Mouse (Mus musculus) mouse trophoblast stem cell (cell line): Measurements from ENCODE around the gene Rprml.

Experiments
- in situ Hi-C, 2 experiments: fragments of 300-500 bp; cut with MseI, MboI; formaldehyde crosslinking; loops; 2 replicates in 1 of 2; 3 replicates in 1 of 2; pipeline ENCODE4 v1.15.1; 2025

Gene Rprml

DNA sequence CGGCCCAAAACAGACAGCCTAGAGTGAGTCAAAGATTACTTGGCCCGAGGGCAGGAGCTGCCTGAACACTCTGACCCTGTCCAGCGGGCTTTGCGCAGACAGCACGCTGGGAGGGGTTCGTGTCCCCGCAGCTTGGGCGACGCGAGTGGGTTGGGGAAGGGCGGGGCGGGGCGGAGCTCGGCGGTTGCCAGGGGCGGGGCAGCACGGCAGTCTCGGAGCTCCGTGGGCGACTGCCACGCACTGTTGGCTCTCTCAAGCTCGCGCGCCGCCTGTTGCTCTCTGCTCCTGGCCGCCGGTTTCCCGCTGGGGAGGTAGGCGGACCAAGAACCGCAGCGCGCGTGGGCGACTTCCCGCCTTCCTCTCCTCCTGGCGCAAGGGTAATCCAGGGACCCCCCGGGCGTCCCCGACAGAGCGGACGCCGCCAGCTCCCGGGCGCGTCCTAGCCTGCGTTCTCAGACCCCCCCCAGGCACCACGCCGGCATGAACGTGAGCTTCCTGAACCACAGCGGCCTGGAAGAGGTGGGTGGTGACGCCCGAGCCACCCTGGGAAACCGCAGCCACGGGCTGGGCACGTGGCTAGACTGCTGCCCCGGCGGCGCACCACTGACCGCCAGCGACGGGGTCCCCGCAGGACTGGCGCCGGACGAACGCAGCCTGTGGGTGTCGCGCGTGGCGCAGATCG lies at the start of gene Rprml:
Gene Rprml, plus strand, starts transcription at position 270 of the 682 bp plus-strand sequence.
- in situ Hi-C loops: loop anchor here (10.0 to 25.0 kb wide), 2 partner anchors 263 to 265 kb away; no protein-coding TSS in a partner anchor

DNA sequence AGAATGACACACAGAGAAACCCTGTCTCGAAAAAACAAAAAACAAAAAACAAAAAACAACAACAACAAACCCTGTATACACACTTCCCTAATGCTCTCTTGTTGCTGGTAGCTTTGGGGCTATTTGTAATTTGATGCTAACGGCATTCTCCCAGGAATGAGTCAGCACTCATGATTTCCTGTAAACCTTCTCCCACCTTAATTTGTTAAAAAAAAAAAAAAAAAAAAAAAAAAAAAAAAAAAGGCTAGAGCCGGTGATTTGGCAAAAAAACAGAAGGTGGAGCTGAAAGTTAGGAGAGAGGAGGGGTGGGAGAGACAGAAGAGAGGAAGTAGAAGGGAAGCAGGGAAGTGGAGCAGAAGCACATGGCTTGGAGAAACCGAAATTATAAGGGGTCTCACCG lies 42.8 kb upstream of the Rprml start:
- in situ Hi-C loops: no loop called here

DNA sequence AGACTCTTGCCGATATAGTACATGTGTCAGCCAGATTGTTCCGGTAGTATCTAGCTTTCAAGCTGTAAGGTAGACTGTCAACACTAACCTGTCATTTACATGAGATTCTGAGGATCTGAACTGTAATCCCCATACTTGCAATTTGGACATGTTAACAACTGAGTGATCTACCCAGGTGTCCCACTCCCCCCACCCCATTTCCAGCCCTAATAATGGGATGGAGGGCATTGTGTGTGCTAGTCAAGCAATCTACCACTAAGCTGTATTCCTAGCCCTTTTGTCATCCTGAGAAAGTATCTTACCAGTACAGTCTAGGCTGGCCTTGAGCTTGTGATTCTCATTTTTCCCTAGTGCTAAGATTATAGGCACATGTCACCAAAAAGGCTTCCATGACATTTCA lies 38.6 kb upstream of the Rprml start:
- in situ Hi-C loops: no loop called here

DNA sequence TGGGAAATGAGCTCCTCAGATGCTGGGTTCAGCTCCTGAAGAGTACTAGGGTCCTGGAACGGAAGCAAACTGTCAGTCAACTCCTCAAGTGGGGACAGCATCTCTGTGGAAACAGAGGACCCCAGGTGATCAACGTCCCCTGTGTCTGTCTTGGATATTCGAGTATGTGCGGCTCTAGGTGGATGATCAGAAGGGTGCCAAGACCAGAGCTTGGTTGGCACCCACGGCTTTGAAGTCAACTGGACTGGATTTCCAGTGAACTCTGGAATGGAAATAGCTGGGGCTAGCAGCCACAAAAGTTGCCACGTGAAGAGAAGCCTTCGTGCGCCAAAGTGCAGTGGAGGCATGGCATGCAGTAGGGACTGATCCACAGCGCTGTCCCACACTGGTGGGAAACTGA lies 28.3 kb upstream of the Rprml start, which contains the start of gene Gm884:
Gene Gm884, minus strand, starts transcription at position 101 of the 400 bp plus-strand sequence.
- in situ Hi-C loops: no loop called here

DNA sequence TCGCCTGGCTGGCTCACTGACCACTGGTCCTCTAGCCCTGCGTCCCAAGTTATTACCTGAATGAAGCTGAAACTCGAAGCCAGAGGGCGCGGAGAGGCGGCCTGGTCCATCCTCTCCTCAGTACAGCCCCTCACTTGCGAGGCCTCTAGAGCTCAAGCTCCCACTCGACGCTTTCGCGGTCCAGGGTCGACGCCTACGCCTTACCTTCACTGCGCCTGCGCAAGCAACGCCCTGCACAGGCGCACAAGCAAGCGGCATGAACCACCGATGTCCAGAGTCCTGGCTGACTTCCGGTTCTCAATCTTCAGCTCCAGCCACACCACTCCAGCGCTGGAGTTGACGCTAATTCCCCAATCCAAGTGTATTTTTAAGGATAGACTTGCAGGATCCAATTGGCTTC lies 21.9 kb upstream of the Rprml start:
- in situ Hi-C loops: loop anchor here in 1 of 2 experiments (25.0 kb wide), 1 partner anchor 285 kb away; no protein-coding TSS in a partner anchor

DNA sequence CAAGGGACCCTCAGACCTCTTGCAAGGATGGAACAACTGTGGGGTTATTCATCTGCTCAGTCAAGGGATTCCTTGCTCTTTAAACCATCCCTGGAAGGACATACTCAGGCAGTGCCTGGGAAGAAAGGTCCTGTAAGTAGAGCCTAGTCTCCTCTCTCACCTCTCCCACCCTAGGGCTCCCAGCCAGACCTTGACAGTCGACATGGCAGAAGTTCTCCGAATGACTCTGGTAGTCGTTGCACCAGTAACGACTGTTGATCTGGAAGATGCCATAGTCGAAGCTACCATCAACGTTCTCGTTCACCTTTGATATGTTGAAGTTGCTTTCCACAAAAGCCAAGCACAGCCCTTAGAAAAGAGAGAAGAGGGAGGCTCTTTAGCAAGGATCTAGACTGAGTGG lies 14.6 kb upstream of the Rprml start:
- in situ Hi-C loops: loop anchor here (5.0 to 25.0 kb wide), 3 partner anchors 42 to 277 kb away; no protein-coding TSS in a partner anchor

DNA sequence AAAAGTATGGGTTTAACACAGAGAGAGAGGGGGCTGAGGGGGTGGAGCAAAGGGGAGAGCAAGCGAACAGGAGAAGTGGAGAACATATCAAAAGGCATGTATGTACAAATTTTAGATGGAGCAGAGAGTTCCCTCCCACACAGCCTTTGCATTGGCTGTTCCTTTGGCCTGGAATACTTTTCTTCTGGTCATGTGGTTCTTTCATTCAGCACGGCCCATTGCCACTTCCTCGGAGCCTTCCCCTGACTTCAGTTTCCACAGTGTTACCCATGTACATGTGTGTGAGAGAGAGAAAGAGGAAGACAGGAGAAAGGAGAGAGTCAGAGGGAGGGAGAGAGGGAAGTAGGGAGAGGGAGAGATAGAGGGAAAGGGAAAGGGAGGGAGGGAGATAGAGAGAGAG lies 13.9 kb upstream of the Rprml start:
- in situ Hi-C loops: loop anchor here (5.0 to 25.0 kb wide), 3 partner anchors 42 to 277 kb away; no protein-coding TSS in a partner anchor

DNA sequence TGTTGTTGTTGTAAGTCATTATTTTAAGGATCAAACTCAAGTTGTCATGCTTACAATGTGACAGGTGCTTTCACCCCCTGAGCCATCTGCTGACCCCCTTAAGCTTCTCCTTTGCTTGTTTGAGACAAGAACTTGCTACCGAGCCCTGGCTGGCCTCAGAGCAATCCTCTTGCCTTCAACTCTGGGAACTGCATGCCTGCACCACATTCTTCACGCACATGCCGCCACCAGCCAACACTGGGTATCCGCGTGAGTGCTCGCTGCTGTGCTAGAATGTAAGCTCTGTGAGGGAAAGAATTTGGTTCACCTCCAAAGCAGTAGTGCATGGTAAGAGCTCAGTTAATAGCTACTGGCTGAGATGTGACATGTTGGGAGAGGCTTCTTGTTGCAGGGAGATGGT lies 13.1 kb upstream of the Rprml start:
- in situ Hi-C loops: loop anchor here (5.0 to 25.0 kb wide), 3 partner anchors 41 to 276 kb away; no protein-coding TSS in a partner anchor

DNA sequence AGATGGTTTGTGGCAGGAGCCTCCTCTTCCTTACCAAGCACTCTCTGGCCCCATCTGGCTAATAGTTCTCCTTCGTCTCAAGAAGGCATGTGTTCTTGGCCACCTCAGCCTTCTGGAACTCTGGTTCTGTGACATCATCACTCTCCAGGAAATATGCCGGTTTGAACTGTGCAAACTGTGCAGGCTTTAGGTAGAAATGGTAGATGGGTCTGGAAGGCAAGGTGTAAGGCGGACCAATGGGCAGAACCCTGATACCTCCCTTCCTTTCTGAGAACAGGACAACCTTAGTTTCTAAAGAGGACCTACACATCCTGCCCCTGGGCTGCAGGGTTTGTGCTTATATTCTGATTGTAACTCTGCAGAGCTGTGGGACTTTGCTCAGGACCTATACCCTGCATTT lies 10.6 kb upstream of the Rprml start, which contains the start of gene Lyzl6:
Gene Lyzl6, minus strand, starts transcription at position 101 of the 400 bp plus-strand sequence.
- in situ Hi-C loops: loop anchor here (5.0 to 25.0 kb wide), 3 partner anchors 39 to 274 kb away; no protein-coding TSS in a partner anchor

DNA sequence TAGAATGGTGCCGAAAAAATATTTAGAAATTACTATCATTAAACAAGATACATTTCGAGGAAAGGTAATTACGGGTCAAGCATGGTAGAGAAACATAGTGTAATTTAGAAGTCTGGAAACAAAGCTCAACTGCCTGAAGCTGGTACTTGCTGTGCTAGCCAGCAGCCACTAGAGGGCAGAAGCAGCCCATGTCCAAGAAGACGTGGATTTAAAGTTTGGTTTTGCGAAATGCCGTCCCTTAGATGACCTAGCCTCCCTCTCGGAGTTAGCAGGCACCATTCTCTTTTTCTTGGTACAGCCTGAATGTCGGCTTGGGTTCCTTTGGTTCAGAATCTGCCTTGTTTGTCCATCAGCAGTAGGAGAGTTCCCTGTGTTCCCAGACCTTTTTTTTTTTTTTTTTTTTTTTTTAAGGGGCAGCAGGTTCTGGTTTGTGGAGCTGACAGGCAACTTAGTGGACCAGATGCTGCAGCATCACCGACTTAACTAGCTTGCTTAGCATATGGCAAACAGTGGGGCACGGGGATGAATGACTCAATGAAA lies 9.9 kb upstream of the Rprml start:
- in situ Hi-C loops: loop anchor here (5.0 to 25.0 kb wide), 3 partner anchors 38 to 273 kb away; no protein-coding TSS in a partner anchor

DNA sequence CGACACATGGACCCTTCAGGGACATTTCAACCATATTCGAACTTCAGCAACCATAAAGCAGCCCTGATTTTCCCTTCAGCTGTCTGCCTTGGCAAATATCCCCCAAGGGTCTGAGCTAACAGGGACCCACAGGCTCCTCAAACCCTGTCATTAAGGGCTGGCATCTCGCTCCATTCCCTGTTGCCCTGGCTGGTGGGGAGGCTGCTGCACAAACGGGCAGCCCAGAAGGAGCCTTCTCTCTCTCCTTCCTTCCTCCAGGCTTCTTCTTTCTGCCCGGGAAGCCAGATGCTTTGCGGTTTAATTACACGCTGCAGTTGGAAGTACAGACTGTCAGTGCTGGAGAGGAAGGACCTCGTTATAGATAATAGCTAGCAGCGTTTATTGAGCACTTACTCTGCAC lies 6.2 kb upstream of the Rprml start:
- in situ Hi-C loops: loop anchor here (10.0 to 25.0 kb wide), 2 partner anchors 269 to 272 kb away; no protein-coding TSS in a partner anchor

DNA sequence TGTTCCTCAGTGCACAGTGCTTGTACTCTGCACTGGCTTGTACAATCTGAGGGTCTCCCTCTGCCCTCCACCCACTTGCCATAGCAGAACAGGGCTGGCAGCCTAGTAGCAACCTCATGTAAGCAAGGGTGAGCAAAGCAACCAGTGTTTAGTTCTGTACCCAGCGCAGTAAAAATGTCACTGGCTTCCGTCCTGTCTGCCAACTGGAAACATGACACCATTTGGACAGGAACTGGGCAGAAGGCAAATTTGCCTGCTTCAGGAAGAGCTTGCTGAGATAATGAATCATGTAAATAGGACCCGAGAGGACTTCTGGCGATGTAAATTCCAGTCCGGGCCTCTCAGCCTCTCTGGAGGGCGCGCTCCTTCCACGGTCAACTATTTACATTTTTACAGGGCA lies 3.6 kb upstream of the Rprml start:
- in situ Hi-C loops: loop anchor here (10.0 to 25.0 kb wide), 2 partner anchors 267 to 269 kb away; no protein-coding TSS in a partner anchor

DNA sequence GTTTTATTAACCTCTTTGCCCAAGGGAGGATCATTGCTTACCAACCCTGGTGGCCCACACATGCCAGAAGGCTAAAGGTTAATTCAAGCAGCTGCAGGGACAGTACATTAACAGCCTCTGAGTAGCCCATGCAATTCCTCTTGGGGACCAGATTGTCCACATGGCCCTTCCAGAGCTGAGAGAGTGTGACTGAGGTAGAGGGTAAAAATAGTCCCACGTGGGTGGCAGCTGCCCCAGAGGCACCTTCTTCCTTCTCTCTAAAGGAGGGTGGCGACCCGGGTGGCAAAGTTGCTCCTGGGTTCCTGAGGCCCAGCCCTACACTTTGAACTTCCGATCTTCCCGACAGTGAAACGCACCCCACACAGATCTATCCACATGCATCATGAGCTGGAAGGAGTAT lies 3.1 kb upstream of the Rprml start:
- in situ Hi-C loops: loop anchor here (10.0 to 25.0 kb wide), 2 partner anchors 266 to 268 kb away; no protein-coding TSS in a partner anchor

DNA sequence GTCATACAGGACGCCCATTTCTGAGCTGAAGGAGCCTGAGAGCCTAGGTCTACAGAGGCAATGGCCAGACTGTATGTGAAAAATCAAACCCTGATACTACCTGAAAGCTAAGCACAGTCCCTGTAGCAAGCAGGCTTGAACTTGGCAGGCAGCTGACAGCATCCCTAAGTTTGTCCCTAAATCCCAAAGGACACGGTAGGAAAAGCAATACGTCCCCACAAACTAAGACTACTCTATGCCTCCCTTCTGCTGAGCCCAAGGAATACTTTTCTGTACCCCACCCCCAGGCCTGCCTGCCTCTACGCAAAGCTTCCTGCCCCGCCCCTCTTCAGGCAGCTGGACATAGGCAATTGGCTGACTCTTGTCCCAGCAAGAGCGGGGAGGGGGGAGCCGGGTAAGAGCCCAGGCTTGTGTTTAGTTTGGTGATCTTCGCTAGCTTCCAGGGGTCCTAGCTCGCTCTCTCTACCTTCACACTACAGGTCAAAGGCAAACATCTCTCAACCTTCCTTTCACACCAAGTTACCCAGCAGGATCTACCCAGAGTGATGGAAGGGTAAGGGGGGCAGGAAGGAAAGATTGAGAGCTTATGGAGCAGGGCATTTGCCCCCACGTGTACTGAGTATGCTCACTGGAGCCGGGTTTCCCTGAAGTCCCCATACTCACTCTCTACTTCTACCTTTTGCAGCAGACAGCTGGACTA lies 1.3 kb upstream of the Rprml start:
- in situ Hi-C loops: loop anchor here (10.0 to 25.0 kb wide), 2 partner anchors 264 to 267 kb away; no protein-coding TSS in a partner anchor

DNA sequence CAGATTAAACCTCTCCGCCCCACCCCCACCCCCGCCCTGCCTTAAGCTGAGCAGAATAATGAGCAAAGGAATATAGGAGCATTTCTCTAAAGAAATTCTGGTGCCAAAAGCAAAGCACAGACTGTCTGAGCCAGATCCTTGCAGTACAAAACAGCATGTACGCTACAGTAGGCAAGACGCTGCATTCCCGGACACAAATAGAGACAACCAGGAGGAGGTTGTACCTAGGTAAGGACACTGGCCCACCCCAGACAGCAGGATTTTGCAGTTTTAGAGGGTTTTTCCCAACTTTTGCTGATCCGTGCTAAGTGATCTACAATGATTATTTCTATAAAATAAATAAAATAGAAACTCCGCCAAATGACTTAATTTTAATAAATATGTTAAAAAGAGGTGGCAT lies 714 bp upstream of the Rprml start:
- in situ Hi-C loops: loop anchor here (10.0 to 25.0 kb wide), 2 partner anchors 264 to 266 kb away; no protein-coding TSS in a partner anchor

DNA sequence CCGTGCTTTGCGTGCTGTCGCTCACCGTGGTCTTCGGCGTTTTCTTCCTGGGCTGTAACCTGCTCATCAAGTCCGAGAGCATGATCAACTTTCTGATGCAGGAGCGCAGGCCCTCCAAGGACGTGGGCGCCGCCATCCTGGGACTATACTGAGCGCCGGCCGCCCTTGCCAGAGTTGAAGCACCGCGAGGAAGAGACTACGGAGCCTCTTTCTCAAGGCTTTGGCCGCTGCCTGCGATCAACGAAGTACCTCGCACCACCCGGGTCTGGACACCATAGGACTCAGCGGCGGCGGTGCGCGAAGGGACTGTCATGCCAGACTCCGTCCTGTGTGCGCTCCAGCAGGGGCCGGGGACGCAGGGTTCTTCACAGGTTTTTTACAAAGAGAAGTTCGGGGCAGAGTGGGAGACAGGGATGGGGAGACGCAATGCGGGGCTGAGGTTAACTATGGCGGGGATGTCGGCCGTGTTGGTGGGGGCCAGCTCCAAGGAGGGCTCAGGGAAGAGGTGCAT lies 668 bp downstream of the Rprml start:
- in situ Hi-C loops: loop anchor here (10.0 to 25.0 kb wide), 2 partner anchors 262 to 265 kb away; no protein-coding TSS in a partner anchor

DNA sequence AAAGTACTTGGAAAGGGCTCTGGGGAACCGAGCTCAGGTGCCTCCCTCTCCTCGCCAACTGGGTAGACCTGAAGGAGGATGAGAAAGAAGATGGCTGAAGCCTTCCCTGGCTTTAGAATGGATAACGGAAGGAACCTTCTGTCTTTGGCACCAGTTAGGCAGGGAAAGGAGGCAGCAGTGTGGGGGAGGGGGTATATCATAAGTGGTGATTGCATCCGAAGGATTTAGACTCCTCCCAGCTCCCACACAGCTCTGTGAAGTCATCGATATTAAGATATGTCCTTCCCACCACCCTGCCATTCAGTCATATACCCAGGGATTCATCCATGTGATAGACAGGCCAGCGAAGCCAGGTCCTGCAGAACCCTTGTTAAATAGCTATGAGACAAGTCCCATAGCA lies 2.1 kb downstream of the Rprml start:
- in situ Hi-C loops: no loop called here

DNA sequence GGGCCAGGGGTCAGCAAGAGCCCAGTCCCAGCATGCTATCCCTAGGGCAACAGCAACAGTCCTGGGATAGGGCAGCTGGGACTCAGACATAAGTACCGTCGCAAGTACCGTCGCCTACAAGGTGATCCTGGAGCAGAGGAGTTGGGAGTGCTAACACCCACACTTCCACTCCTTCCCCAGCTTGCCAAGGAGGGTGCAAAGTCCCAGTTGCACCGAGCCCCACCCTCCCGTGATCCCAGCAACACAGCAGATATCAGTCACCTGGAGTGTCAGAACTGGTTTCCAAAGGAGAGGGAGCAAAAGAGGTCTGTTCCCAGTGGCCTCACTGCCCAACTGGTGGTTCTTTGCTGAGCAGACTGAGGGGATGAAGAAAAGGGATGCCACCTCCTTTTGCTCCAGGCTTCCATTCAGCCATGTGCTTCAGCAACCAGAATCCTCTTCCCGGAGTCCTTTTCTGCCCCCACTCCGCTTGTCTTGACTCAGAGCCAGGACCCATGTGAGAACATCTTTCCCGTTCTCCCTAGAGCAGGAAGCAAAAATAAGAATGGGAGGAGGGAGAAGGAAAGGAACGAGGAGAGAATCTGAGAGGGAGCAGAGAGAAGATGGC lies 4.1 kb downstream of the Rprml start:
- in situ Hi-C loops: no loop called here

DNA sequence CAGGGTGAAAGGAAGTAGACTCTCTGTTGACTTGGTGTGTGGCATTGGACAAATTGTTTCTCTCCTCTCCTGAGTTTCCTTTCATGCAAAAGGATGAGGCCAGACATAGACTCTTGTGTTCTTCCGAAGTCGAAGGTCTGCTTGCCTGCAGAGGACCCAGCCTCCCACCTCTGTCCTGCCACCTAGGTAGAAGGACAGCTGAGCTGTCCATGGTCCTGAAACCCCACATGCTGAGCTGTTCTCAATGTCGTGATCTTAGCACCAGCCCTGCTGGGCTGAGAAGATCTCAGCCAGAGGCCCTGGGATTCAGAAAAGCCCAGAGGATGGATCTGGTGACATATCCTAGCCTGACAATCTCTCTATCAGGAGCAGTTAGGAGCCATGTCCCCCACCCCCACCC lies 7.2 kb downstream of the Rprml start:
- in situ Hi-C loops: no loop called here

DNA sequence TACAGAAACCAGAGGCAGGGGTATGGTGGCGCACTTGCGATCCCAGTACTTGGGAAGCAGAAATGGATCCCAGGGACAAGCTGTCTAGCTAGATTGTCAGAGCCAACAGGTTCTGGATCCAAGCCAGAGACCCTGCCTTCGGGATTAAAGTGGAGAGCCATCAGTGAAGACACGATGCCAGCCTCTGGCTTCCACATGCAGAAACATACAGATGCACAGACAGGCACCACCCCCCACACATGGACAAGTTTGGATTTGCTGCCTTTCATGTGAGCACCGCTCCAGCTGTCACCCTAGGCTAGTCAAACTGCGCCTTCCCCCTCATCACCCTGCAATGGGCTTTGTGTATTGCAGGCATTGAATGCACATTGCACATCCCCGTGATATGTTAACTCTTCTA lies 8.8 kb downstream of the Rprml start:
- in situ Hi-C loops: no loop called here

DNA sequence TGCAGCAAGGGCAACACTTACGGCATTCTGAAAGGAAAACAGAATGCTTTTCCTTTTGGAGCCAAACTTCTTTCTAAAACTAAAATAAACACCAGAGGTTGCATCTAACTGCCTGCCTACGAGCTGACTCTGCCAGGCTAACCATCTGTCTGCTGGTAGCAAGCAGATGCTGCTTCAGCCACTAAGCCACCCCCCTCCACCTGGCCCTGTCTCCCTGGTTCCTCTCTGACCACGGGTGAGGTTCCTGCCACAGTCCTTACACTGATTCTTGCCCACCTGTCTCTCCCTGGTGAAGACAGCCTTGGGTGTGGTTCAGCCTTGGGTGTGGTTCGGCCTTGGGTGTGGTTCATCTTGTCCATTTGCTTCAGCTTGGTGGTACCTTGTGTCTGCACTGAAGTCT lies 12.5 kb downstream of the Rprml start:
- in situ Hi-C loops: no loop called here
